In genomic region chr19:4126759-4127495, GRCm38 (mm10) we compare ENCODE assay signal across 8 mouse cellular contexts. TPM values are rescaled to one million over a fixed set of nuclear protein-coding genes. Genes with fewer than 3 reads are reported as not detected.
DNase-seq lines count a peak whose midpoint lies in the region; ATAC-seq and TF ChIP-seq lines count a peak whose summit lies in the region.

No protein-coding gene starts in this region.

- DNase-seq in lung, adult 2 months, result peak; percentile 39
- no peak for DNase-seq in lung, postnatal 4 days
- peak; percentile 39 for DNase-seq in brain, adult 2 months (ENCODE audit: low read depth, low spot score)
- no peak for DNase-seq in heart, postnatal 0 days (ENCODE audit: low spot score)
- DNase-seq in thymus, postnatal 25 days, result peak; percentile 40
- DNase-seq in c-Kit-positive CD71-positive TER-119-positive erythroid progenitor cells, embryonic 14.5 days (ENCODE audit: low spot score), result no peak

- H3K4me3 ChIP-seq in lung, adult 2 months (replicated peaks; ENCODE audit: extremely low read depth, low read depth, low read length), result no peak overlapping the region
- peak overlapping the region; percentile 83 for H3K4me3 ChIP-seq in heart, postnatal 0 days (ENCODE audit: low read depth, low read length)
- peak overlapping the region; percentile 77 for H3K4me3 ChIP-seq in liver, embryonic 15.5 days (replicated peaks)

- H3K4me1 ChIP-seq in lung, adult 2 months (ENCODE audit: control insufficient read depth, insufficient read depth, low read length), result peaks cover 10% of the 10 kb centered on the region; the same call in 1 of the 2 replicates
- peaks cover 12% of the 10 kb centered on the region; the same call in 1 of the 2 replicates for H3K4me1 ChIP-seq in heart, postnatal 0 days (ENCODE audit: control insufficient read depth, insufficient read depth)
- H3K4me1 ChIP-seq in liver, embryonic 15.5 days (replicated peaks), result peaks cover 90% of the 10 kb centered on the region

- peak overlapping the region; percentile 61 for H3K4me2 ChIP-seq in heart, postnatal 0 days (ENCODE audit: low read depth, low read length)
- H3K4me2 ChIP-seq in liver, embryonic 15.5 days, result peak overlapping the region; percentile 79

- H3K27ac ChIP-seq in heart, postnatal 0 days (ENCODE audit: low read depth), result no peak overlapping the region
- peak overlapping the region; percentile 79 for H3K27ac ChIP-seq in liver, embryonic 15.5 days (replicated peaks)

- no peak for TF ChIP-seq CTCF in lung, adult 2 months (IDR thresholded peaks at IDR 0.05; ENCODE audit: insufficient read depth, low read length)
- TF ChIP-seq CTCF in heart, postnatal 0 days (IDR thresholded peaks at IDR 0.05; ENCODE audit: low read depth), result no peak

- no peaks in the 10 kb centered on the region for H3K27me3 ChIP-seq in heart, postnatal 0 days (ENCODE audit: control insufficient read depth, insufficient read depth, low read length)
- H3K27me3 ChIP-seq in liver, embryonic 15.5 days, result no peaks in the 10 kb centered on the region

- H3K36me3 ChIP-seq in heart, postnatal 0 days (replicated peaks; ENCODE audit: control insufficient read depth, insufficient read depth, low read length), result peaks cover 28% of the 10 kb centered on the region
- peaks cover 40% of the 10 kb centered on the region for H3K36me3 ChIP-seq in liver, embryonic 15.5 days (replicated peaks)

- peak overlapping the region; percentile 89 for H3K9ac ChIP-seq in heart, postnatal 0 days (replicated peaks; ENCODE audit: low read depth, low read length)
- H3K9ac ChIP-seq in liver, embryonic 15.5 days, result peak overlapping the region; percentile 85

- ATAC-seq in heart, postnatal 0 days (ENCODE audit: insufficient read depth, low read depth), result no peak
- ATAC-seq in liver, embryonic 15.5 days (ENCODE audit: insufficient read depth), result no peak
- ATAC-seq in frontal cortex, adult (ENCODE audit: low TSS enrichment), result no peak

- 42% methylated on average over 7 of the region's 7 CpGs for WGBS in lung, adult 2 months
- 59% methylated on average over 7 of the region's 7 CpGs for WGBS in heart, postnatal 0 days
- WGBS in liver, embryonic 15.5 days (ENCODE audit: insufficient replicate concordance), result 61% methylated on average over 7 of the region's 7 CpGs

- TF ChIP-seq EP300 in heart, postnatal 0 days (IDR thresholded peaks at IDR 0.05; ENCODE audit: low read depth), result no peak

- TF ChIP-seq POLR2A in lung, adult 2 months (IDR thresholded peaks at IDR 0.05; ENCODE audit: borderline replicate concordance, extremely low read depth, low read depth, low read length), result no peak

- H3K9me3 ChIP-seq in heart, postnatal 0 days (replicated peaks; ENCODE audit: control insufficient read depth, low read length), result no peaks in the 10 kb centered on the region
- H3K9me3 ChIP-seq in liver, embryonic 15.5 days (replicated peaks), result no peaks in the 10 kb centered on the region

RNA-seq across cellular contexts. Expression of gene Aip, which starts 1.3 kb away (rescaled TPM):
- polyA plus RNA-seq in lung, adult 2 months (2012; rRNA removed), result 108 and 123 TPM in 2 replicates
- 21.4 and 23.8 TPM in 2 replicates for total RNA-seq in heart, postnatal 0 days (2014; rRNA removed; ENCODE audit: low replicate concordance)
- polyA plus RNA-seq in heart, postnatal 0 days (2015; fragmentation: Nextera tagmentation; extraction: Ambion mirVana), result 61.7 and 66.2 TPM in 2 replicates
- 35.8 and 38.3 TPM in 2 replicates for polyA plus RNA-seq in liver, embryonic 15.5 days (2015; fragmentation: Nextera tagmentation; extraction: Ambion mirVana)

RNA-seq across cellular contexts. Expression of gene Gpr152, which starts 12.7 kb away (rescaled TPM):
- polyA plus RNA-seq in lung, adult 2 months (2012; rRNA removed), result 0.05 and 0.08 TPM in 2 replicates
- total RNA-seq in heart, postnatal 0 days (2014; rRNA removed; ENCODE audit: low replicate concordance), result not detected in 2 replicates
- polyA plus RNA-seq in heart, postnatal 0 days (2015; fragmentation: Nextera tagmentation; extraction: Ambion mirVana), result 0.03 TPM in 2 replicates
- not detected in 2 replicates for polyA plus RNA-seq in liver, embryonic 15.5 days (2015; fragmentation: Nextera tagmentation; extraction: Ambion mirVana)

RNA-seq across cellular contexts. Expression of gene Cabp4, which starts 16.9 kb away (rescaled TPM):
- polyA plus RNA-seq in lung, adult 2 months (2012; rRNA removed), result 0.08 TPM in 1 of 2 replicates, not detected in the other
- total RNA-seq in heart, postnatal 0 days (2014; rRNA removed; ENCODE audit: low replicate concordance), result not detected in 2 replicates
- 0.07 and 0.11 TPM in 2 replicates for polyA plus RNA-seq in heart, postnatal 0 days (2015; fragmentation: Nextera tagmentation; extraction: Ambion mirVana)
- polyA plus RNA-seq in liver, embryonic 15.5 days (2015; fragmentation: Nextera tagmentation; extraction: Ambion mirVana), result 0.13 TPM in 2 replicates

RNA-seq across cellular contexts. Expression of gene Coro1b, which starts 21.5 kb away (rescaled TPM):
- 260 and 262 TPM in 2 replicates for polyA plus RNA-seq in lung, adult 2 months (2012; rRNA removed)
- 120 and 144 TPM in 2 replicates for total RNA-seq in heart, postnatal 0 days (2014; rRNA removed; ENCODE audit: low replicate concordance)
- 97.2 and 102 TPM in 2 replicates for polyA plus RNA-seq in heart, postnatal 0 days (2015; fragmentation: Nextera tagmentation; extraction: Ambion mirVana)
- polyA plus RNA-seq in liver, embryonic 15.5 days (2015; fragmentation: Nextera tagmentation; extraction: Ambion mirVana), result 71.8 and 77.5 TPM in 2 replicates

RNA-seq across cellular contexts. Expression of gene Ptprcap, which starts 26.5 kb away (rescaled TPM):
- polyA plus RNA-seq in lung, adult 2 months (2012; rRNA removed), result 55.0 and 75.4 TPM in 2 replicates
- 13.5 TPM in 1 of 2 replicates, not detected in the other for total RNA-seq in heart, postnatal 0 days (2014; rRNA removed; ENCODE audit: low replicate concordance)
- polyA plus RNA-seq in heart, postnatal 0 days (2015; fragmentation: Nextera tagmentation; extraction: Ambion mirVana), result 0.46 and 1.1 TPM in 2 replicates
- 15.6 and 17.5 TPM in 2 replicates for polyA plus RNA-seq in liver, embryonic 15.5 days (2015; fragmentation: Nextera tagmentation; extraction: Ambion mirVana)

Comparison
In these comparisons a context has a peak if more than half of its experiments do, and no peak if none do; other contexts are left out.
1. DNase-seq: peak in lung, adult 2 months (single experiment), brain, adult 2 months (single experiment) and thymus, postnatal 25 days (single experiment); none in lung, postnatal 4 days (0 of 2), heart, postnatal 0 days (single experiment) and c-Kit-positive CD71-positive TER-119-positive erythroid progenitor cells, embryonic 14.5 days (single experiment).